7 mouse cellular contexts compared by ENCODE assay signal in genomic region chr17:24719494-24720222, GRCm38 (mm10). TPM values are rescaled to one million over a fixed set of nuclear protein-coding genes. Genes with fewer than 3 reads are reported as not detected.
DNase-seq lines count a peak whose midpoint lies in the region; ATAC-seq and TF ChIP-seq lines count a peak whose summit lies in the region.

No protein-coding gene starts in this region.

- H3K4me2 ChIP-seq in intestine, postnatal 0 days (replicated peaks; ENCODE audit: low read depth) = peak overlapping the region; percentile 67
- H3K4me2 ChIP-seq in midbrain, embryonic 12.5 days (replicated peaks) = peak overlapping the region; percentile 81

- H3K27ac ChIP-seq in intestine, postnatal 0 days (ENCODE audit: low read depth, low read length) = peak overlapping the region; percentile 81
- peak overlapping the region; percentile 87 for H3K27ac ChIP-seq in midbrain, embryonic 12.5 days (replicated peaks)
- H3K27ac ChIP-seq in small intestine, adult 2 months (ENCODE audit: insufficient read depth, low read depth, low read length) = peak overlapping the region; percentile 50

- H3K9me3 ChIP-seq in intestine, postnatal 0 days (ENCODE audit: control insufficient read depth) = no peaks in the 10 kb centered on the region
- H3K9me3 ChIP-seq in midbrain, embryonic 12.5 days = no peaks in the 10 kb centered on the region

- TF ChIP-seq POLR2A in small intestine, adult 2 months (IDR thresholded peaks at IDR 0.05; ENCODE audit: low read depth, low read length) = peak; percentile 91

- TF ChIP-seq CTCF in intestine, postnatal 0 days (IDR thresholded peaks at IDR 0.05; ENCODE audit: low read depth) = peak; percentile 8; the same call in 1 of the 2 replicates
- TF ChIP-seq CTCF in small intestine, adult 2 months (IDR thresholded peaks at IDR 0.05; ENCODE audit: extremely low read depth, insufficient read length, insufficient replicate concordance, low read depth, low read length) = no peak

- H3K4me1 ChIP-seq in intestine, postnatal 0 days (replicated peaks; ENCODE audit: control insufficient read depth, insufficient read depth, low read length) = 0 out of 2 replicates have a peak, but pooled peaks cover 3% of the 10 kb centered on the region
- peaks cover 33% of the 10 kb centered on the region for H3K4me1 ChIP-seq in midbrain, embryonic 12.5 days
- peaks cover 2% of the 10 kb centered on the region for H3K4me1 ChIP-seq in small intestine, adult 2 months (ENCODE audit: control insufficient read depth, insufficient read depth, insufficient read length, low read length)

- WGBS in intestine, postnatal 0 days = under 1% methylated on average over 61 of the region's 61 CpGs
- under 1% methylated on average over 61 of the region's 61 CpGs for WGBS in midbrain, embryonic 12.5 days
- WGBS in small intestine, adult 2 months = under 1% methylated on average over 61 of the region's 61 CpGs

- peak overlapping the region; percentile 82 for H3K4me3 ChIP-seq in intestine, postnatal 0 days (ENCODE audit: low read depth, low read length)
- peak overlapping the region; percentile 67 for H3K4me3 ChIP-seq in midbrain, embryonic 12.5 days
- peak overlapping the region; percentile 79 for H3K4me3 ChIP-seq in small intestine, adult 2 months (ENCODE audit: low read depth, low read length)

- no peaks in the 10 kb centered on the region for H3K27me3 ChIP-seq in intestine, postnatal 0 days (replicated peaks; ENCODE audit: control insufficient read depth, insufficient read depth, low read length)
- H3K27me3 ChIP-seq in midbrain, embryonic 12.5 days = no peaks in the 10 kb centered on the region
- H3K27me3 ChIP-seq in small intestine, adult 2 months (ENCODE audit: control insufficient read depth, insufficient read depth, low read length) = no peaks in the 10 kb centered on the region

- DNase-seq in adrenal gland, adult 8-10 months = peak; percentile 98
- peak; percentile 98 for DNase-seq in embryo, embryonic 9.5 days (ENCODE audit: extremely low spot score)
- DNase-seq in gastrocnemius, postnatal 4 days (ENCODE audit: low spot score in 2 of 2) = peak; percentile 93 to 98
- peak; percentile 99 for DNase-seq in left cerebral cortex, postnatal 4 days

- peak; percentile 96 for ATAC-seq in intestine, postnatal 0 days
- peak; percentile 98 for ATAC-seq in midbrain, embryonic 12.5 days (ENCODE audit: low FRiP score, low read depth)

- H3K9ac ChIP-seq in intestine, postnatal 0 days (ENCODE audit: low read depth, low read length) = peak overlapping the region; percentile 85
- peak overlapping the region; percentile 85 for H3K9ac ChIP-seq in midbrain, embryonic 12.5 days (replicated peaks)

- intact Hi-C loops in left cerebral cortex, postnatal 4 days (cut with DNase I) = no loop called here

- peaks cover 15% of the 10 kb centered on the region for H3K36me3 ChIP-seq in intestine, postnatal 0 days (ENCODE audit: control insufficient read depth, insufficient read depth)
- H3K36me3 ChIP-seq in midbrain, embryonic 12.5 days = peaks cover 27% of the 10 kb centered on the region
- peaks cover 15% of the 10 kb centered on the region for H3K36me3 ChIP-seq in small intestine, adult 2 months (ENCODE audit: control insufficient read depth, insufficient read depth, low read length)

RNA-seq across cellular contexts. Expression of gene Rps2, which starts 1.7 kb away (rescaled TPM):
- 100 to 1,000 TPM; 571 to 651 (median 615) TPM for total RNA-seq in adrenal gland, adult 8-10 months (2022)
- total RNA-seq in gastrocnemius, postnatal 4 days (2021) = 100 to 1,000 TPM; 750 to 839 TPM
- 757 and 776 TPM in 2 replicates for polyA plus RNA-seq in intestine, postnatal 0 days (2015; fragmentation: Nextera tagmentation; extraction: Ambion mirVana)
- 100 to 1,000 TPM; 619 to 676 TPM for total RNA-seq in left cerebral cortex, postnatal 4 days (2021)
- polyA plus RNA-seq in midbrain, embryonic 12.5 days (2016; fragmentation: Nextera tagmentation; extraction: Ambion mirVana) = 892 and 929 TPM in 2 replicates
- polyA plus RNA-seq in small intestine, adult 2 months (2012; rRNA removed) = 1,627 and 2,207 TPM in 2 replicates

RNA-seq across cellular contexts. Expression of gene Rnf151, which starts 1.8 kb away (rescaled TPM):
- not detected for total RNA-seq in adrenal gland, adult 8-10 months (2022)
- under 1 TPM in 1 of 2 experiments, not detected in 1; 0.23 TPM for total RNA-seq in gastrocnemius, postnatal 4 days (2021)
- polyA plus RNA-seq in intestine, postnatal 0 days (2015; fragmentation: Nextera tagmentation; extraction: Ambion mirVana) = not detected in 2 replicates
- total RNA-seq in left cerebral cortex, postnatal 4 days (2021) = not detected
- 0.24 TPM in 1 of 2 replicates, not detected in the other for polyA plus RNA-seq in midbrain, embryonic 12.5 days (2016; fragmentation: Nextera tagmentation; extraction: Ambion mirVana)
- 0.19 TPM in 1 of 2 replicates, not detected in the other for polyA plus RNA-seq in small intestine, adult 2 months (2012; rRNA removed)

RNA-seq across cellular contexts. Expression of gene Ndufb10, which starts 4.6 kb away (rescaled TPM):
- 100 to 1,000 TPM; 199 to 268 (median 237) TPM for total RNA-seq in adrenal gland, adult 8-10 months (2022)
- total RNA-seq in gastrocnemius, postnatal 4 days (2021) = 100 to 1,000 TPM; 383 to 407 TPM
- polyA plus RNA-seq in intestine, postnatal 0 days (2015; fragmentation: Nextera tagmentation; extraction: Ambion mirVana) = 406 and 413 TPM in 2 replicates
- total RNA-seq in left cerebral cortex, postnatal 4 days (2021) = 100 to 1,000 TPM; 130 to 145 TPM
- polyA plus RNA-seq in midbrain, embryonic 12.5 days (2016; fragmentation: Nextera tagmentation; extraction: Ambion mirVana) = 201 and 205 TPM in 2 replicates
- 384 and 403 TPM in 2 replicates for polyA plus RNA-seq in small intestine, adult 2 months (2012; rRNA removed)

RNA-seq across cellular contexts. Expression of gene Rpl3l, which starts 8.0 kb away (rescaled TPM):
- under 1 TPM in 1 of 4 experiments, not detected in 3; 0.49 TPM for total RNA-seq in adrenal gland, adult 8-10 months (2022)
- total RNA-seq in gastrocnemius, postnatal 4 days (2021) = 100 to 1,000 TPM; 215 to 219 TPM
- 0.27 TPM in 1 of 2 replicates, not detected in the other for polyA plus RNA-seq in intestine, postnatal 0 days (2015; fragmentation: Nextera tagmentation; extraction: Ambion mirVana)
- not detected for total RNA-seq in left cerebral cortex, postnatal 4 days (2021)
- polyA plus RNA-seq in midbrain, embryonic 12.5 days (2016; fragmentation: Nextera tagmentation; extraction: Ambion mirVana) = not detected in 2 replicates
- 0.11 and 0.19 TPM in 2 replicates for polyA plus RNA-seq in small intestine, adult 2 months (2012; rRNA removed)

RNA-seq across cellular contexts. Expression of gene Tbl3, which starts 12.2 kb away (rescaled TPM):
- 10 to 100 TPM; 34.3 to 40.5 (median 38.2) TPM for total RNA-seq in adrenal gland, adult 8-10 months (2022)
- 10 to 100 TPM; 19.1 to 20.4 TPM for total RNA-seq in gastrocnemius, postnatal 4 days (2021)
- polyA plus RNA-seq in intestine, postnatal 0 days (2015; fragmentation: Nextera tagmentation; extraction: Ambion mirVana) = 23.8 and 25.2 TPM in 2 replicates
- 10 to 100 TPM; 34.8 to 36.6 TPM for total RNA-seq in left cerebral cortex, postnatal 4 days (2021)
- polyA plus RNA-seq in midbrain, embryonic 12.5 days (2016; fragmentation: Nextera tagmentation; extraction: Ambion mirVana) = 86.8 and 97.6 TPM in 2 replicates
- 26.0 and 49.6 TPM in 2 replicates for polyA plus RNA-seq in small intestine, adult 2 months (2012; rRNA removed)

Comparison
In these comparisons a context has a peak if more than half of its experiments do, and no peak if none do; other contexts are left out.
1. Peak in every context shown above with its lines: DNase-seq, ATAC-seq, H3K4me3 ChIP-seq and H3K27ac ChIP-seq.